Mouse (Mus musculus): ENCODE measurements around the gene Gmcl1. TPM values are rescaled to one million over a fixed set of nuclear protein-coding genes. Genes with fewer than 3 reads are reported as not detected.

The Gmcl1 gene
- 10 to 100 TPM in 21 of 26 experiments, 1 to 10 TPM in 5; 5.5 to 54.8 (median 24.7) TPM for total RNA-seq (2018; cell fraction: chromatin; rRNA removed)
- 10 to 100 TPM in 19 of 26 experiments, 1 to 10 TPM in 7; 7.6 to 14.8 (median 11.4) TPM for total RNA-seq (2018; cell fraction: cytosol; rRNA removed)
- total RNA-seq (2018; cell fraction: nucleus; rRNA removed), result 10 to 100 TPM in 21 of 26 experiments, 1 to 10 TPM in 5; 7.8 to 45.5 (median 16.5) TPM
- 7.5 to 12.1 TPM (median 11.7 TPM) in 3 replicates for polyA plus RNA-seq (2018)

DNA sequence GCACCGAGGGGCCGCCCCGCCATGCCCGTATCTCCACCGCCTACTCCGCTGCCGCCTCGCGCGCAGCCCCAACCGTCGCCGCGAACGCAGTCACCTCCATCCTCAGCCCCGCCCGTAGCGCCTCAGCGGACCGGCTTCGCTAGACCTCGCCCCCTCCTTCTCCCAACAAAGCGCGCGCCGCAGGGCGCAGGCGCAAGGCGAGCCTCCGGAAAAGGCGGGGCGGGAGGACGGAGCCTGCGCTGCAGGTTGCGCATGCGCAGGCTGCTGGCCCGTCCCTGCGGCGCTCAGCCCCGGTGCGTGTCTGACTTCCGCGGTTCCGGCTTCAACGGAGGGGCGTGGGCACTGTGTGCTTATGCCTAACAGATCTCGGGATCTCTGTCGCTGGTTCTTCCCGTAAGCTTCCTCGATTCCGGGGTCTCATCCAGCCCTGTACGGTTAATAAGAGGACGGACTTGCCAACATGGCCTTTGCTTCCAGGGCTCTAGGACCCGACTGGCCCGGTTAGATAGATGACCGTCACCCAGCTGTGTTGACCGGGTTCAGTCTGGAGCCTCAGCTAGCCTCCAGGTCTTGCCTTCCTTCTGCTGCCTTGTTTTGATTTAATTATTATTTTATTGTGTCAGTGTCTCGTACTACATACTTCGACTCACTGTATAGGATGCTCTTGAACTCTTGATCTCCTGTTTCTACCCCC is at the start of gene Gmcl1:
TSS of gene Gmcl1 (minus strand) at position 201 of the 694 bp plus-strand sequence.
- Histone ChIP-seq H3K27ac (peak within 1 kb of the TSS; percentile 64), H3K79me2 (ENCODE audit: inconsistent target) (peaks cover 43% of the 10 kb centered on the region), H3K36me3 (ENCODE audit: inconsistent target) (peaks cover 16% of the 10 kb centered on the region; the same call in 1 of the 2 replicates), H3K4me3 (ENCODE audit: inconsistent target) (peak within 1 kb of the TSS; percentile 91)
- 2% methylated on average over 58 of the region's 59 CpGs for WGBS (ENCODE audit: missing documents)

DNA sequence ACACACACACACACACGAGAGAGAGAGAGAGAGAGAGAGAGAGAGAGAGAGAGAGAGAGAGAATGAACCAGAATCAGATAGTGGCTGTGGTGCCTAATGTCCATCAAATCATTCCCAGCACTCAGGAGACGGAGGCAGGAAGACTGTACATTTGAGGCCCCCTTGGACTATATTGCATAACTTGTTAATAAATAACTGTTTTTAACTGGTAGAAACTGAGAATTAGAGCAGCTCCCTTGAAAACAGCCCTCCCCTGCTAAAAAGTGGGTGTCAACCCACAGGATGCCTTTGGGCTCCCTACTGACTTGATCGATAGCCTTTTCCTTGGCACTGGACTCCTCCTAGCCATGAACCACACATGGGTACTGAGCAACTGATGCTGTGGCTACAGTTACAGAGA is 49.2 kb upstream of the Gmcl1 start:
- WGBS (ENCODE audit: missing documents), result 100% methylated on average over 2 of the region's 3 CpGs
- peaks cover 91% of the 10 kb centered on the region for H3K79me2 ChIP-seq (ENCODE audit: inconsistent target)
- peak overlapping the region; percentile 94; the same call in 1 of the 2 replicates for H3K27ac ChIP-seq
- H3K36me3 ChIP-seq (ENCODE audit: inconsistent target), result no peaks in the 10 kb centered on the region
- no peak overlapping the region for H3K4me3 ChIP-seq (ENCODE audit: inconsistent target)

DNA sequence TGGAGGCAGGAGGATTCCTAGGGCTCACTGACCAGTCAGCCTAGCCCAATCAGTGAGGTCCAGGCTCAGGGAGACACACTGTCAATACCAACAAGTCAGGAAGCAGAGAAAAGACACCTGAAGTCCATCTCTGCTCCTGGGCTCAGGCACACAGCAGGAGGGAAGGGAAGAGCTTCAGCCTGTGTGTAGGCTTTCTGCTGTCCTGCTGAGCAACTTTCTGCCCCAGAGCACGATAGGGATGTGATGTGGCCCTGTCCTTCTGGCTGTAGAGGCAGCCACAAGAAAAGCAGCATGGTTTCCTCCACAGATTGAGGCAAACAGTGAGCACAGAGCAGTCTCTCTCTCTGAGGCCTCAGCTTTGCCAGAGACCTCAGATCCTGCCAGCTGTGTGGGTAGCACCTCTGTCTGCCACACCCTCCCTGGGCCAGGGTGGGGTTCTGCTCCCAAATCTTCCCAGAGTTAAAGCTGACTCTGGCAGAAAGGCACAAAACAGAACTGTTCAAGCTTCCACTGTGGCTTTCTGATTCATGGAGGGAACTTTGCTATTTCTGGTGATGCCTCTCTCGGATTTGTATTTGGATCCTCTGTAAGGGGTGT is 48.3 kb upstream of the Gmcl1 start:
- Histone ChIP-seq H3K4me3 (ENCODE audit: inconsistent target) (no peak overlapping the region), H3K36me3 (ENCODE audit: inconsistent target) (no peaks in the 10 kb centered on the region), H3K27ac (peak overlapping the region; percentile 94), H3K79me2 (ENCODE audit: inconsistent target) (peaks cover 91% of the 10 kb centered on the region)
- 85% methylated on average over 2 of the region's 2 CpGs for WGBS (ENCODE audit: missing documents)

DNA sequence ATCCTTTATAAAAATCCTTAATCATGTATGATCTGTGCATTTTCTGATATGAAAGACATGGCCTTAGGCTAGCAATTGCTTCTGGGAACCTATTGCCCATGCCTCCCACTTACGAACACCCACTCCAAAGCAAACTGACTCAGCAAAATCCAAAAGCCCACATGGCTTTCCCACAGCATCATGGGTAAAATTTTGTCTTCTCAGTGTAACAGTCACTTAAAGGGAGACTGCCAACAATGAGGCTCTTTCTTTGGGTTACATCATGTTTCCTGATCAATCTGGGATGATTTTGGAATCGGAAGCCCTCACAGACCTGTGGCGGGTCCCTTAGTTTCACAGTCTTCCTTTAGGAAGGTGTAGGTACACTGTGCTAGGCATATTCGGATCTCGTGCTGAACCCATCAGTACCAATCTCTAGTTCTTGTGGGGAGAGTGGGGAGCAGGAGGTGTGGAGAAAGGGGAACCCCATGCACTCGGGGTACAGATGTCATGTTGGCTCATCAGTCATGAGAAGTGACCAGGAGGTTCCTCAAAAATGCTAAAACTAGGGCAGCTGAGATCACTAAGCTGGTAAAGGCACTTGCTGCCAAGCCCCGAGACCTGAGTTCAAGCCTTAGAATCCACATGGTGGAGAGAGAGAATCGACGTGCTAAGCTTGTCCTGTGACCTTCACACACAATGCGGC is 45.9 kb upstream of the Gmcl1 start:
- Histone ChIP-seq H3K4me3 (ENCODE audit: inconsistent target) (no peak overlapping the region), H3K27ac (peak overlapping the region; percentile 94), H3K79me2 (ENCODE audit: inconsistent target) (peaks cover 91% of the 10 kb centered on the region), H3K36me3 (ENCODE audit: inconsistent target) (no peaks in the 10 kb centered on the region)
- WGBS (ENCODE audit: missing documents), result 60% methylated on average over 10 of the region's 10 CpGs

DNA sequence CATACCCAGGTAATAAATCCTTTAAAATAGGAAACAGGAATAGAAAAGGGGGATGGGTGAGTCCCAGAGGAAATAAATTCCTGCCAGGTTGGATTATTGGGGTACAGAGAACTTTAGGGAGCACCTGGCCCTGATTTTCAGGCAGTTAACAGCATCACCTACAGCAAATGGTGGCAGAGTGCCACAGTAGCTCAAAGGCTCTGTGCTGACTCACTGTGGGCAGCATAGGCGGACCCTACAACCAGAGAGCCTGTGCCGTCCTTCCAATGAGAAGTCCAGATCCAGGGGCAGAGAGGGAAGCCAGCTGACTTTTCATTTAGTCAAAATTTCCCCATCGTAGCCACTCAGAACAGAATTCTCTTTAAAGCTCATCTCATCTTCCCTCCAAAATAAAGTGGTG is 44.0 kb upstream of the Gmcl1 start:
- H3K27ac ChIP-seq, result peak overlapping the region; percentile 94
- peaks cover 83% of the 10 kb centered on the region for H3K79me2 ChIP-seq (ENCODE audit: inconsistent target)
- H3K4me3 ChIP-seq (ENCODE audit: inconsistent target), result no peak overlapping the region
- 26% methylated on average over 3 of the region's 3 CpGs for WGBS (ENCODE audit: missing documents)
- H3K36me3 ChIP-seq (ENCODE audit: inconsistent target), result no peaks in the 10 kb centered on the region

DNA sequence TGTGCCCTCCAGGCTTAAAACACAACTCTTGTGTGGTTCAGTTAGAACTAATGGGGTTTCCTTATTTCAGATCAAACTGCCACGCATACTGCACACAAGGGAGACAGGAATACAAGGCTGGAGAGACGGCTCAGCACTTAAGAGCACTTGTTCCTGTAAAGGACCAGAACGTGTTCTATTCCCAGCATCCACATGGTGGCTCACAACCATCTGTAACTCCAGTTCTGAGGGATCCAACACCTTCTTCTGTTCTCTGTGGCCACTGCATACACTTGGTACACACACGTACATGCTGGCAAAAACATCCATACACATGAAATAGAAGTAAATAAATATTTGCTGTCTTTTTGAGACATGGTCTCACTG is 43.5 kb upstream of the Gmcl1 start:
- Histone ChIP-seq H3K36me3 (ENCODE audit: inconsistent target) (no peaks in the 10 kb centered on the region), H3K79me2 (ENCODE audit: inconsistent target) (peaks cover 83% of the 10 kb centered on the region), H3K4me3 (ENCODE audit: inconsistent target) (no peak overlapping the region), H3K27ac (peak overlapping the region; percentile 94)
- 92% methylated on average over 4 of the region's 4 CpGs for WGBS (ENCODE audit: missing documents)

DNA sequence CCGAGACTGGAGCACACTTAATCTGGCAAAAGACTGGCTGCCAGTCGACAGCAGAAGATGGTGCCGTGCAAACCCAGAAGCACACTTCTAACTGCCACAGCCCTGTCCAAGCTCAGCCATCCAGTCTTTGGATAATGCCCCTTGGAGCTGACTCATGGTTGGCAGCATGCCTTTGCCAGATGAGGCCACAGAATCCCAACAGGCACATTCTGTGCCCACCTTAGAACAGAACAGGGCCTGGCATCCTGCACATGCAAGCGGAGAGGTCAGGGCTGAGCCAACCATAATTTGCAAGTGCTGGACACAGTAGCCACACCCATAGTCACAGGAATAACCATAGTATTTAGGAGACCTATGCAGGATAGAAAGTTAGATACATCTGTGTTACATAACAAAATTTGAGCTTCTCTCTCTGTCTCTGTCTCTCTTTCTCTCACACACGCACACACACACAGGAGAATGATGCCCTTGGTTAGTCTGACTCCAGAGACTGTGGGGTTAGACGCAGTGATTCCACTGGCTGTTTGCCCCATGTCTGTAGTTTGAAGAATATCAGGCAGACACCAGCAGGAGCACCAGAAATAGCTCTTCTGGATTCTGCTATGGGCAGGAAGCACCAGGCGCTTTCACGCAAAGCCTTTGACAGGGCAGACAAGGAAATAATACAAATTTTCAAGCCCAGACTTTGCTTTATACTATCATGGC is 43.0 kb upstream of the Gmcl1 start:
- WGBS (ENCODE audit: missing documents), result 93% methylated on average over 8 of the region's 8 CpGs
- no peaks in the 10 kb centered on the region for H3K36me3 ChIP-seq (ENCODE audit: inconsistent target)
- peaks cover 83% of the 10 kb centered on the region for H3K79me2 ChIP-seq (ENCODE audit: inconsistent target)
- peak overlapping the region; percentile 94 for H3K27ac ChIP-seq
- H3K4me3 ChIP-seq (ENCODE audit: inconsistent target), result no peak overlapping the region

DNA sequence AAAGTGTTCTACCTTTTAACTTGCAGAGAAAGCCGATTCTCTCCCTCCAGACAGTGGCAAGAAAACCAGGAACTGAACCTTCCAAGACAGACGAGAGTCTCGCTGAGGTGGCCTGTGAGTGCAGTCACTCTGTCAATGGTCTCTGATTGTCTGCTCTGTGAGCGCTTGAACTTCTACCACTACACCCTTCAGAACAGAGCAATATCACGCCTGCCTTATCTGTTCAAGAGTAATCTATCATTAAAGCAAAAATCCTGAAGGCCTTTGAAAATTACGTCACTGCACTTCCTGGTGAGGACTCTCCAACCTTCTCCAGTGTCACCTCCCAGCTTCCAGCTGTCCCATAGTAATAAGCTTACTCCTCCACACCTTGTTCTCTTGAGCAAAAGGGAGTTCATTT is 41.8 kb upstream of the Gmcl1 start:
- Histone ChIP-seq H3K79me2 (ENCODE audit: inconsistent target) (peaks cover 83% of the 10 kb centered on the region), H3K36me3 (ENCODE audit: inconsistent target) (peaks cover 2% of the 10 kb centered on the region; the same call in 1 of the 2 replicates), H3K4me3 (ENCODE audit: inconsistent target) (no peak overlapping the region), H3K27ac (0 out of 2 replicates have a peak overlapping the region, but pooled peaks have one; percentile 97)
- WGBS (ENCODE audit: missing documents), result 79% methylated on average over 6 of the region's 6 CpGs

DNA sequence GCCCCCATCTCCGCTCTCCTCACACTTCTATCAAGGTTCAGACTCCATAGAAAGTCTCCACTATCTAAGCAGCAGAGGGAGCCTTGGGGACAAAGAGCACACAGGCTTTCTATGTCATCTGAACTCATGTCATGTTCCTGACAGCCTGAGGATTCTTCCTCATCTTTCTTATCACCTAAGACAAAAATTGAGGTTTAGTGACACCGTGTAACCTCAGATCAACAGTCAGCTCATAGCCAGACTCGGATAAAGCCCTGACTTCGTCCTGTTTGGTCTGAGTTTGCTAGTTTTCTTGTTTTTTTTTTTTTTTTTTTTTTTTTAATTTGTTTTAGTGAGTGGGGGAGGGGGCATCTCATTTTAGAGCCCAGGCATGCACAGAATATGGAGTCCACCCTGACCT is 40.6 kb upstream of the Gmcl1 start:
- WGBS (ENCODE audit: missing documents), result 84% methylated on average over 4 of the region's 4 CpGs
- H3K4me3 ChIP-seq (ENCODE audit: inconsistent target), result no peak overlapping the region
- peaks cover 91% of the 10 kb centered on the region for H3K79me2 ChIP-seq (ENCODE audit: inconsistent target)
- peaks cover 2% of the 10 kb centered on the region; the same call in 1 of the 2 replicates for H3K36me3 ChIP-seq (ENCODE audit: inconsistent target)
- H3K27ac ChIP-seq, result peak overlapping the region; percentile 97

DNA sequence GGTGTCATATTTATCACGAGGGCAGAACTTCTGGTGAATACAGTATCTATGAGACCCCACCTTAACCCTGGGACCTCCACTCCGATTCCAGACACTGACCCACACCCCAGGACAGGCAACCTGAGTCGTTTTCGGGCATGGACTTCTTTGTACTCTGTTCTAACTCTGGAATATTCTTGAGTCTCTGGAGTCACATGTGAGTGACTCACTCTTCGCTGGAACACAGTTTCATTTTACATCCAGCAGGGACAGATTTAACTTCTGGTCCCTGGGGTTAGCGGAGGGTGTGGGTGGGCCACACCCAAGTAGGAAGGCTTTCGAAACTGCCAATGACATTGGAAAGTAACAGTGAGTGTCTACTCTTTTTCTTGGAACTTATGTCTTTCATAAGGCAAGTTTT is 39.4 kb upstream of the Gmcl1 start:
- Histone ChIP-seq H3K27ac (peak overlapping the region; percentile 97), H3K4me3 (ENCODE audit: inconsistent target) (no peak overlapping the region), H3K79me2 (ENCODE audit: inconsistent target) (peaks cover 90% of the 10 kb centered on the region), H3K36me3 (ENCODE audit: inconsistent target) (peaks cover 2% of the 10 kb centered on the region; the same call in 1 of the 2 replicates)
- 28% methylated on average over 7 of the region's 7 CpGs for WGBS (ENCODE audit: missing documents)

DNA sequence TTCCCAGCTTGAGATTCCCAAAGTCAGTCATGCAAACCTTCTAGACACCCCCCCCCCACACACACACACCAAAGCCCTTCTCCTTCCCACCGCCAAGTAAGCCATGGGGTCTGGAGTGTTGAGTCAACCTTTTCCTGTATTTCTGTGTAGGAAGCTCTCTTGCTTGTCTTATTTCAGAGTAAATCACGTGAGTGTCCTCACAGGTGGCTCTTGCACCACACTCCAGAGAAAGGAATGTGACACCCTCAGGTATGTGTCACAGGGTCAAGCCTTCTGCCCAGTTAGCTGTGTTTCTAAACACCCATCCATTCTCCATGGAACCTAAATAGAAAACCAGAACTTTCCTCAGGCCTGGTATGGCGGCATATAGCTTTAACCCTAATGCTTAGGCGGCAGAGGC is 35.8 kb upstream of the Gmcl1 start:
- peaks cover 24% of the 10 kb centered on the region for H3K36me3 ChIP-seq (ENCODE audit: inconsistent target)
- no peak overlapping the region for H3K27ac ChIP-seq
- 85% methylated on average over 4 of the region's 4 CpGs for WGBS (ENCODE audit: missing documents)
- no peak overlapping the region for H3K4me3 ChIP-seq (ENCODE audit: inconsistent target)
- peaks cover 90% of the 10 kb centered on the region for H3K79me2 ChIP-seq (ENCODE audit: inconsistent target)

DNA sequence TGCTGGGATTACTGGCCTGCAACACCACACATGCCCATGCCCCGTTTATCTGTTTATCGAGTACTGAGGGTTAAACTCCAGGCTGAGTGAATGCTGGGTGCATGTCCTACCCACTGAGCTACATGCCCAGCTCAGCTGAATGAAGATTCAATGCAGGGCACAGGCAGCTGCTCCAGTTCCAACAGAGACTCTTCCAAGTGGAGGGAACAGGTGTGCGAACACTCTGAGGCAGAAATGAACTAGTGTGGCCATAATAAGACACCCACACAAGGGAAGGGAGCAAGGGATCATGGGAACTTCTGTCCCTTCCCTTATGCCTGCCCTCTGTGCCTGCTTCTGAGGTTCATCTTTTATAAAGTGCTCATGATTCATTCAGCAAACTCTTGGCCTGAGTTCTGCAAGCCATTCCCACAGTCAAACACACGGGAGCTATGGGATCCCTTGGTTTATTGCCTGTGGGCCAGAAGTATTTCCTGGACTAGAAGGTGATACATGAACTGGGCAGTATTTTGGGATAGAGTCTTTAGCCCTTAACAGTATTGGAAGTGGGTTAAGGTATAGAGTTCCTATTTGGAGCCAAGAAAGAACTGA is 35.1 kb upstream of the Gmcl1 start:
- Histone ChIP-seq H3K79me2 (ENCODE audit: inconsistent target) (peaks cover 88% of the 10 kb centered on the region), H3K27ac (no peak overlapping the region), H3K36me3 (ENCODE audit: inconsistent target) (peaks cover 28% of the 10 kb centered on the region), H3K4me3 (ENCODE audit: inconsistent target) (no peak overlapping the region)
- 91% methylated on average over 4 of the region's 4 CpGs for WGBS (ENCODE audit: missing documents)

DNA sequence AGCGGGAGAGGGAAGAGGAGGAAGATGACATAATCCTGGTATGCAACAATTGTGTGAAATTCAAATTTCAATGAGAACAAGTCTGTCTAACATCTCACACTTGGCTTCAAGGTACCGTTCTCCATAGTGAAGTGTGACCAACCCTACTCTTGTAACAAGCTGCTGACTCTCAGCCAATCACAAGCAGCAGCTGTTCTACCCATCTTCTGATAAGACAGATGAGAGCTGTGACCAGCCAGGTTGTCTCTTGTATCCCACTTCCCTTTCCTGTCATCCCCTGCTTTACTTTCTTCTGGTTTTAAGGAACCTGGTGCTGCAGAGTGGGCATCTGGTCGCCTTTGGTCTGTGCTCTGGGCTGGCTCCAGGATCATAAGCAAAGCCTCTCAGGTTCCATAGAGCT is 34.3 kb upstream of the Gmcl1 start:
- H3K79me2 ChIP-seq (ENCODE audit: inconsistent target), result peaks cover 86% of the 10 kb centered on the region
- H3K36me3 ChIP-seq (ENCODE audit: inconsistent target), result peaks cover 31% of the 10 kb centered on the region
- WGBS (ENCODE audit: missing documents), result 72% methylated on average over 3 of the region's 3 CpGs
- no peak overlapping the region for H3K4me3 ChIP-seq (ENCODE audit: inconsistent target)
- H3K27ac ChIP-seq, result no peak overlapping the region

DNA sequence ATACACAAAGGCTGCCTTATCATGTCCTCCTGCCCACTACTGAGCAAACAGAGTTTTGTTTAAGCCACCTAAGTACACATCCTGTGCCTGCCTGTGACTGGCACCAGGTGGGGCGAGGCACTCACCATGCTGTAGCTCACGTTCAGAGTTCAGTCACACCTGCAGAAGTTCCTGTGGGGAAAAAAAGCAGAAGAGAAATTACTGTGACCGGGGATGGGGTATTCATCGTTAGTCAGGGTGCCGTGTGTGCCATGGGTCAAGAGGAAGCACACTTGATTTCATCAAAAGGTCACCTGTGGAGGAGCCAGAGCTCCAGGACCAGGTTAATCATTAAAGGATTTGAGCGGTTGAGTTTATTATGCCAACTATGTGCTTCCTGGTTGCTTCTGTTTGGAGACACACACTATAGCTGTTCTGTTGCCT is 32.5 kb upstream of the Gmcl1 start:
- H3K79me2 ChIP-seq (ENCODE audit: inconsistent target), result peaks cover 74% of the 10 kb centered on the region
- 34% methylated on average over 6 of the region's 6 CpGs for WGBS (ENCODE audit: missing documents)
- H3K4me3 ChIP-seq (ENCODE audit: inconsistent target), result no peak overlapping the region
- H3K36me3 ChIP-seq (ENCODE audit: inconsistent target), result peaks cover 47% of the 10 kb centered on the region
- H3K27ac ChIP-seq, result no peak overlapping the region

All from macrophage (primary cell).